Mouse (Mus musculus) left cerebral cortex, adult 9 months (tissue): ENCODE results near the gene Cxcl5.

Experiments
- DNase-seq, 2 experiments: peaks; one replicate each; pipeline ENCODE4 v3.0.0; 2022; ENCODE audit warnings: low spot score in 2 of 2

Cxcl5 gene

DNA sequence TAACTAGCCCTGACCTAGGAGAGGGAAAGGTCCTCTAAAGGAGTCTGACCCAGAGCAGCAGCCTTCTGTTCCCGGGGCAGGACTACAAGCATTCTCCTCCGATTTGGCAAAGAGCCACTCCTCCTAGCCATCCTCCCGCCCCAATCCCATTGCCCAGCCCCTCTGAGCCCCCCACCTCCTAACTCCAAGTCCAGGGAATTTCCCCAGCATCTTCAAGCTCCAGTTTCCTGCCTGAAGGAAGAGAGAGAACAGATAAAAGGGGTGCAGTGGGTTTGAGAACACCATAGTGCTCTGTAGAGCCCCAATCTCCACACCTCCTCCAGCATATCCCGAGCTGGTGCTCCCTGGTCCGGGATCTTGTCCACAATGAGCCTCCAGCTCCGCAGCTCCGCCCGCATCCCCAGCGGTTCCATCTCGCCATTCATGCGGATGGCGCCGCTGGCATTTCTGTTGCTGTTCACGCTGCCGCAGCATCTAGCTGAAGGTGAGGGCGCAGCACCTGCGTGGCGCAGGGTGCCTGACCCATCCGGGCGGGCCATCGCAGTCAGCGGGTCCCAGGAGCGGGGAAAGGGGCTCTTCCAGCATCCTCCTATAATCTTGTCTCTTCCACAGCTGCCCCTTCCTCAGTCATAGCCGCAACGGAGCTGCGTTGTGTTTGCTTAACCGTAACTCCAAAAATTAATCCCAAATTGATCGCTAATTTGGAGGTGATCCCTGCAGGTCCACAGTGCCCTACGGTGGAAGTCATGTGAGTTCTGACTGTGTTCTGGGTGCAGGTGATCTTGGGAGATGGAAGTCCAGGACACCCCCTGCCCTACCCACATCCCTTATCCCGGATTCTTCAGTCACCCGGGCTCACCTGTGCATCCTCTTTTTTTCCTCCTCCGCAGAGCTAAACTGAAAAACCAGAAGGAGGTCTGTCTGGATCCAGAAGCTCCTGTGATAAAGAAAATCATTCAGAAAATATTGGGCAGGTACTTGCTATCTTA lies at the start of gene Cxcl5:
Cxcl5 (plus strand) TSS at position 284 of the 989 bp plus-strand sequence.
- no peak for DNase-seq

DNA sequence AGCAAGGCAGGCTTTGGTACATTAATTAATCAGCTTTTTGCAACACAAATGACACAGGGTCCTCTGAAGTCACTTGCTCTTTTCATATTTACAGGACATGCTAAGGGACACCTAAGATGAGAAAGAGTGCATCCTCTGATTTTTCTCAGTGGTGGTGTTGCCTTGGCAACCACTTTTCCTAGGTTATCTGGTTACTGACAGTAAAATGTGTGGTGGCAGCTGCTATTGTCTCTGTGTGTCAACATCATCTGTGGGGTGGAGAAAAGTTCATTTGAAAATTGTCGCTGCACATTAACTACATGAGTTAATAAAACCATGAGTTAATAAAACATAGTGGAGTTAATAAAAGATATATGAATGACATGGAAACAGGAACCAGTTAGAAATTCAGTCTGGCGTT lies 47.8 kb upstream of the Cxcl5 start:
- no peak for DNase-seq

DNA sequence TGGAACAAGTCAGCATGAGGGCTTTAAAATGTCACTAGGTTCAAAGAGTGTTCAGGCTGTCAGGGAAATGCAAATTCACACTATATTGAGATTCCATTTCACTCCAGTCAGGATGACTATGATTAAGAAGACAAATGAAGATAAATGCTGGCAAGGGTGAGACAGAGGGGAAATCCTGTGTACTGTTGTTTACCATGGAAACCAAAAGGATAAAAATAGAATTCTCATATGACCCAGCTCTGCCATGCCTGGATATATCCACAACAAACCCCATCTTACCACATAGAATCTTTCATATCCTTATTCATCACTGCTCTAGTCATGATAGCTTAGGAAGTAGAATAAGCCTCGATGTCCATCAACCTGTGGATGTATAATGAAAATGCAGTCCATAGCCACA lies 41.2 kb upstream of the Cxcl5 start:
- no peak for DNase-seq

GRCm38 (mm10) chr5:90722656-90723055 lies 36.5 kb upstream of the Cxcl5 start:
- no peak for DNase-seq

DNA sequence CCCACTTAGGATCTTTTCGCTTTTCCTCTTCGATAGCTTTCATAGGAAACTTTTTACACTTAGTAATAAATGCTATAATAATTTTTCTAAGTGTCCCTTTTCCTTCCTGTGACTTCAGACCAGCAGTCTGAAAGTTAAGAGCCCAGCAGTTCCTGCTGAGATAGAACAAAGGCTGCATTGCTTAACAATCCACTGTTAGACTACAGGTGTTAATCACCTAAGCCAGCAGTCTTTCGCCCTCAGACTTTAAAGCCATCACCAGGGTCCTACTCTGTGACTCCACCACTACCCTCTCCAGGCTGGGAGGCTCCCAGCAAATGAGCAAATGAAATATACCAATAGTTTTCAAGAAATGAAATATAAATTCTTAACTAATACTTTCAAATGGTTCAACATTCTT lies 30.9 kb upstream of the Cxcl5 start:
- DNase-seq, result no peak

- DNase-seq, result no peak
Observed at GRCm38 (mm10) chr5:90731480-90731879, 27.7 kb upstream of the Cxcl5 start.

GRCm38 (mm10) chr5:90742029-90742428 lies 17.1 kb upstream of the Cxcl5 start:
- no peak for DNase-seq

DNA sequence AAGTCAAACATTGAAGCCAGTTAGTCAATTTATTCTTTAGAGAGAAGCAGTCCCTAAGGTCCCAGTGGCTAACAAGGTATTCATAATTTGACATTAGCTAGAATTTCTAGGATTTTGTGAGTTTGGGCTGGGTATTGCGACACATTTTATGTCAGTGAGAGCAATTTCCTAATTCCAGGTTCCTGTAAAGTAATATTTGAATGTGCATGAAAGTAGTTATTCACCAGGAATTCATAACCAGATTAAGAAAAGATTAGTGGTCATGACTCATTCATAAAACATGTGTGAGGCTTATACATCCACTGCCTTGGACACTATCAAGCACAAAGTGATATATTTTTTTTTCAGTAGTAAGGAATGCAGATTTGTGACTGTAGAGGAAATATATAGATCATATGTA lies 5.2 kb upstream of the Cxcl5 start:
- no peak for DNase-seq

- no peak for DNase-seq
Observed at GRCm38 (mm10) chr5:90758020-90758605, 1.0 kb upstream of the Cxcl5 start.

DNA sequence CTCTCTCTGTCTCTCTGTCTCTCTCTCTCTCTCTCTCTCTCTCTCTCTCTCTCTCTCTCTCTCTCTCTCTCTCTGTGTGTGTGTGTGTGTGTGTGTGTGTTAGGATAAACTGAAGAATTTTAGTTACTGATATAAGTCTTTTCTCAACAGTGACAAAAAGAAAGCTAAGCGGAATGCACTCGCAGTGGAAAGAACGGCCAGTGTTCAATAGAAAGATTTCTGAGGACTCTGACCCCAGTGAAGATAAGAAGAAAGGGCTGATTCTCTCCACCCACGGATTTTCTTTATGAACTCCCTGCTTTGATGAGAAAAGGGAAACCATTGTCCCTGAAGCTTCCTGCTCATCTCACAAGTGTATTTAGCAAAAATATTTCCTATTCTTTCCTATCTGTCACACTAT lies 1.1 kb downstream of the Cxcl5 start:
- DNase-seq, result no peak

GRCm38 (mm10) chr5:90760844-90761243 lies 1.7 kb downstream of the Cxcl5 start:
- DNase-seq, result no peak

DNA sequence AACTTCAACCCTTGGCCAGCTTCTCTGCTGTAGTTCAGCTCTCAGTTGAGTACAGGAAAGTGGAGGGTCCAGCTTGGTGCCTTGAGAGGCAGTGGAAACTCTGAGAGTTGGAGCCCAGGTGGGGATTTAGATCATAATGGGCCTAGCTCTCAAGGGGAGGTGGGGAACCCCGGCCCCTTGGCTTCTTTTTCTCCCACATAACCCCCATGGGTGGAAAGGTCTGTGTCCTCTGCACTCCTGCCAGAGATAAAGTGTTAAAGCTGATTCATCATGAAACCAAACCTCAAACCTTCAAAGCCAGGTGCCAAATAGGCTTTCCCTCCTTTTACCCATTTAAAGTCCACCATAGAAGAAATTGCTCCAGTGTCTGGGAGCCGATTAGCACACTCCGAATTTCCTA lies 2.7 kb downstream of the Cxcl5 start:
- no peak for DNase-seq

GRCm38 (mm10) chr5:90763912-90764665 lies 4.9 kb downstream of the Cxcl5 start:
- DNase-seq, result no peak

- no peak for DNase-seq
Observed at GRCm38 (mm10) chr5:90765821-90766606, 6.9 kb downstream of the Cxcl5 start.

DNA sequence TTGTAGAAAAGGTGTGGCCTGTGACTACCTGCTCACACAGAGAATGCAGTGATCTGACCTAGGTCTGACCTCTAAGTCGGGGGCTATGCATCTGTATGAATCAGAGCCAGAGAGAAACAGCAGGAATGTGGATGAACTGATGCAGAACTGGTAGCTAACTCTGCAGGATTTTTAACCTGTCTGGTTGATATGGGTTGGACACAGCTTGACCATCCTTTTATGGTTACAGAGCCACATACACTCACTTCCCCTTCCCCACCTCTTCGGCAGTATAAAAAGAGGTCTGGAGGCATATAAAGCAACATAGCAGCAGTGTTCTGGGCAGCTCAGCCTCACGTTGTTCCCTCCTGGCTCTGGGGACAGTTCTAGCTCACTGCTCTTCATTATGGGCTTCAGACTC lies 9.1 kb downstream of the Cxcl5 start, which contains the start of gene Ppbp:
Ppbp (plus strand) TSS at position 301 of the 400 bp plus-strand sequence.
- DNase-seq, result no peak

DNA sequence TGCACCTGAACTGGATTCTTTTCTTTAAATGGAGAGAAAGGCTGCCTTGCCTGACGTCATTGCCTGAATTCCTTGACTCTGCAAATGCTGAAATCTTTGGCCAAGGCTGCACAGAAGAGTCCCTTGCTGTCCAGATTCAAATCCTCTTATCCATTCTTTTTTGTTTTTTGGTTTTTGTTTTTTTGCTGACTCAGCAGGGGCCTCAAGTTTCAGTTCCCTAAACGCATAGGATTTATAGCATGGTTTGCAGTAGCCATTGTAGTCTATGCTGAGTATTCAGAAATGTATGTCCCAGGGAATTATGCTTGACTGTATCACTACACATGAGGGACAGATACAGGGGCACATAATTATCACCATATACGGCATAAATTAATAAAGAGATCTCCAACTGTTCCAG lies 12.2 kb downstream of the Cxcl5 start:
- DNase-seq, result no peak

DNA sequence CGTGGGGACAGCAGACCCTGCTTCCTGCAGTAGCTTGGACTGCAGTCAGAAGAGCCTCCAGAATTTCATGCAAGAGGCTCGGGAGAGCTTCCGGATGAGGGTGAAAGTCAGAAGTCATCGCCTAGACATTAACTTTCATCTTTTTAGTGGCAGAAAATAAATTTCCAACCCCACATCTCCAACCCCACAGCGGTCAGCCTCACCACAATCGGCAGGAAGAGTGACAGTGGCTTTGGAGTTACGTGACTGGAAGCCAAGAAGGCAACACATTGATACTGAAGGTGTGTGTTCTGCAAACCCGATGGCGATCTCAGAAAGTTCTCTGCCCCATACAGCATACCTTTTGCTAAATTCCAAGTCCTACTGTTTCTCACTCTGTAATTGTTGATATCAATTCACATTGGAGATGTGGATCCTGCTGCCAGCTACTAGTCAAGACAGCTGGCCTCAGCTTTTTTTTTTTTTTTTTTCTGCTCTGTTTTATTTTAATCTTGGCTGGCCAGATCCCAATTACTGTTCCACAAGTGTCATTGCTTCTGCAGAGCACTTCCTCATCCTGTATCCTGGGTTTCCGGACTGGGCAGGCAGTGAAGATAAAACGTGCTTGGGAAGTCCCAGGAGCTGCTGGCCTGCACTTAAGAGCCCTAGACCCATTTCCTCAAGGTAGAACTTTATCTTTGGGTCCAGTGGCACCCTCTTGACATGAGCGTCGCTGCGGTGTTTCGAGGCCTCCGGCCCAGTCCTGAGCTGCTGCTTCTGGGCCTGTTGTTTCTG lies 12.9 kb downstream of the Cxcl5 start, which contains the start of gene Pf4:
Pf4 (plus strand) TSS at position 556 of the 774 bp plus-strand sequence.
- DNase-seq, result no peak

DNA sequence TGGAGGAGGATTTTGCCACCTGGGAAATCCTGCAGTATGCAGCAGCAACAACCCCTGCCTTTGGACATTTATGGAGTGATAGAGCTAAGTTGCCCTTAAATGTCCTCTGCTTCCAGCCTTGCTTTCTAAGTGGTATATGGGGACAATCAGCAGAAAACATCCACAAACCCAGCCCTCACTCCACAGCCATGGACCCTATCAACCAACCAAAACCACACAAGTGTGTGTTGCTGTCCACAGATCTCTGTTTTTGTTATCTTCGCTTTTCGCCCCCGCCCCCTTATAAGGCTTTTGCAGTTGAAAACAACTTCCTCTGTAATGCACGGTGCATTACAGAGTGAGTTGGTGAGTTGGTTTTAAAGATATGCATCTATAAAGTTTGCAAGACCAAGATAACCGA lies 16.4 kb downstream of the Cxcl5 start:
- no peak for DNase-seq

DNA sequence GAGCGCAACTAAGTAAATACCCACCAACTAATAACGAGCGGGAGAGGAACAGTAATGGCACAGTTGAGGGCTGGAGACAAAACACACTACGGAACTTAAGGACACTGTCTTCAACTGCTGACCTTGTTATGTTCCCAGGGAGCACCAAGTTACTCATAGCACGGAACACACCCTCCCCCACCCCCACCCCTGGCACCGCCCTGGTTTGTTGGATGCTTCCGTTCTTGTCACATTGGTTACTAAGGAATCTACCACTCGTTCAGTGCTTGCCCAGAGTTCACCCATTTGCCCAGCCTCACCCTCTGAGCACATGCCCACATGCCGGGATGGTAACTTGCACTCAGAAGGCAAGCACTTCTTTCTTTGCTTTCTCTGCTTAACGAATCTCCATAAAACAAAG lies 18.5 kb downstream of the Cxcl5 start:
- no peak for DNase-seq

DNA sequence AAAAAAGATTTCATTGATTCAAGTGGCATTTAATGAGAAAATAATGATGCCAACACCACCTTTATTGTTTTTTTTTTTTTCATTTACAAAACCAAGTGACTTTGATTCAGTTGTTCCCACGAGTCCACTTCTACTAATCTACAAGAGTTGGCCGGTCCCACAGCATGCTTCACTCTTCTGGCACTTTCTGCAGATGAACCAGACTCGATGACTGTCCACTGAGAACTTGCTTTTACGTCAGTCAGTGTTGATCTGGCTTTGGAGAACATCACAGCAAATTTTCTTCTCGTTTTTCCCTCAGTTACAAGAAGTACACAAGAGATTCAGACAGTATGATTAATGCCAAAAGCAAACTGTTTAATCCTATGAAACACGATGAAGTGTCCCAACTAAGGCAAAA lies 19.7 kb downstream of the Cxcl5 start:
- DNase-seq, result no peak

DNA sequence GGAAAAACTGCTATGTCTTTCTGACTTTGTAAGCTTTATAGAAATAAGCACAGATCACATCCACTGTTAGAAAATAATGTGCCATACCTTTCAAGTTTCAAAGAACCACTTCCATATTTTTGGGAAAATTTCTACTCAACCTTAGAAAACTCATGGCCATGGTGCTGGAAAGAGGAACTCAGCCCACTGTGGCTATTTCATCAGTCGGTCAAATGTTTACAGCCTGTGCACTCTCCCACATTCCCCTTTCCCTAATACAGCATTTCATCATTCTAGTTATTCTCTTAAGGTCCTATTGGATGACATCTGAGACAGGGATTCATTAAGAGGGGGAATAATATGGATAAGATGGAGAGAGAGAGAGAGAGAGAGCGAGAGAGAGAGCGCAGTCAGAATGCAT lies 24.5 kb downstream of the Cxcl5 start:
- no peak for DNase-seq
